Mouse (Mus musculus): Measurements from ENCODE around the gene Cit. TPM values are rescaled to one million over a fixed set of nuclear protein-coding genes. Genes with fewer than 3 reads are reported as not detected.

Cit gene
- polyA plus RNA-seq, 1 experiment from 2014 or later: 22.8 TPM

DNA sequence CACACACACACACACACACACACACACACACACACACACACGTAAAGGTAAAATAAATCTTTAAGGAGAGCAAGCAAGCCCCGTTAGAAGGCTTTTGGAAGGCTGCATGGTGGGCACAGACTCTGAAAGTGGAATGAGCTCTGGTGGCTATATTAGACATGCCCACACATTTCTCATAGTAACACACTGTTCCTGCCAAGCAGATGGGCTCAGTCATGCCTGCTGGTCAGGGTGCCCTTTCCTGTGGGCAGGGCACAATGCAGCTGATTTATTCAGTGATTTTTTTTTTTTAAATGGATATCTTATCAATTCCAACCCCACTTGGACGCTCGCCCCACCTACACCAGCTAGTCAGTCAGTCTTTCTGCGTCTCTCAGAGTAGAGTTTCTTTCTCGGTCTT, 109.0 kb downstream of the Cit start:
- Histone ChIP-seq H3K4me1 (no peaks in the 10 kb centered on the region), H3K36me3 (peaks cover 57% of the 10 kb centered on the region), H3K4me2 (no peak overlapping the region), H3K4me3 (no peak overlapping the region), H3K9me3 (no peaks in the 10 kb centered on the region), H3K27me3 (no peaks in the 10 kb centered on the region), H3K9ac (no peak overlapping the region), H3K27ac (no peak overlapping the region)
- 91% methylated on average over 6 of the region's 6 CpGs for WGBS
- no peak for ATAC-seq (ENCODE audit: insufficient number of reproducible peaks, low FRiP score, low TSS enrichment, low read depth)

DNA sequence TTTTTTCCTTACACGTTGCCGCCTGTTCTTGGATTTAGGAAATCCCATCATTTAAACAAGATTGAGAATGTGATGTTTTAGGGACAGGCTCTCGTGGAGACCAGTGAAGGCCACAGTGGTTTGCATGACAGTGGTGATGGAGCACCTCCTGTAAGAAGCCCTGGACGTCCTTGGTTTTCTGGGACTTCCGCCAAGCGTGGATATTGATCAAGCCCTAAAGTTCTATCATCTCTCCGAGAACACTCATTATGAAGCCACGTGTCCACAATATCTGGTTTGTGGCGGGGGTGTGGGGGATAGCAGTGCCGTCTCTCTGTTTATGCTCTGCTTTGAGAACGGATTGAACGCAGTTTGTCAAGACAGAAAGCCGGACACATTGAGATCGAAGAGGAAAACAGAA, 109.5 kb downstream of the Cit start:
- no peaks in the 10 kb centered on the region for H3K9me3 ChIP-seq
- H3K4me3 ChIP-seq: no peak overlapping the region
- no peak overlapping the region for H3K27ac ChIP-seq
- no peaks in the 10 kb centered on the region for H3K27me3 ChIP-seq
- no peak for ATAC-seq (ENCODE audit: insufficient number of reproducible peaks, low FRiP score, low TSS enrichment, low read depth)
- H3K36me3 ChIP-seq: peaks cover 56% of the 10 kb centered on the region
- WGBS: 96% methylated on average over 14 of the region's 14 CpGs
- H3K9ac ChIP-seq: no peak overlapping the region
- H3K4me1 ChIP-seq: no peaks in the 10 kb centered on the region
- H3K4me2 ChIP-seq: no peak overlapping the region

DNA sequence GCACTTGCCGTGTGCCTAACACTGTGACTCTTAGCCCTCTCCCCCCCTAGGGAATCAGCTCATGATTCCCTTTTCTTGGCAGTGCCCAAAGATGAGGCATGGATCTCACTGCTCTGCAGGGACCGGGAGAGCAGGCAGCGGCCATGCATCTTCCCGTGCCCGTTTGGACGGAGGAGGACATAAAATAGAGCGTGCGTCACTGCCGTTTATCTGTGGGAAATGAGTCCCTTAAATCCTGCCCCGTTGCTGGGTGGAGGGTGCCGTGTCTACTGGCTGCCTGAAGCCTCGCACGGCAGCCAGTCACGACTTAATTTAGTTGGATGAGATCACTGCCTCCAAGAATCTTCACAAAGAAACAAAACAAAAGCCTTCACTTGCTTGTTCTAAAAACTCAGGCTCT, 110.1 kb downstream of the Cit start:
- H3K4me2 ChIP-seq: no peak overlapping the region
- H3K9me3 ChIP-seq: no peaks in the 10 kb centered on the region
- no peaks in the 10 kb centered on the region for H3K27me3 ChIP-seq
- 94% methylated on average over 14 of the region's 14 CpGs for whole genome bisulfite sequencing
- no peak overlapping the region for H3K27ac ChIP-seq
- ATAC-seq (ENCODE audit: insufficient number of reproducible peaks, low FRiP score, low TSS enrichment, low read depth): no peak
- no peak overlapping the region for H3K9ac ChIP-seq
- peaks cover 56% of the 10 kb centered on the region for H3K36me3 ChIP-seq
- no peaks in the 10 kb centered on the region for H3K4me1 ChIP-seq
- no peak overlapping the region for H3K4me3 ChIP-seq

GRCm38 (mm10) chr5:115956048-115956447, 111.0 kb downstream of the Cit start:
- Histone ChIP-seq H3K9me3 (no peaks in the 10 kb centered on the region), H3K36me3 (peaks cover 51% of the 10 kb centered on the region), H3K27me3 (no peaks in the 10 kb centered on the region), H3K4me3 (no peak overlapping the region), H3K9ac (no peak overlapping the region), H3K4me1 (no peaks in the 10 kb centered on the region), H3K4me2 (no peak overlapping the region), H3K27ac (no peak overlapping the region)
- WGBS: 96% methylated on average over 14 of the region's 14 CpGs
- ATAC-seq (ENCODE audit: insufficient number of reproducible peaks, low FRiP score, low TSS enrichment, low read depth): no peak

- 98% methylated on average over 6 of the region's 6 CpGs for whole genome bisulfite sequencing
- ATAC-seq (ENCODE audit: insufficient number of reproducible peaks, low FRiP score, low TSS enrichment, low read depth): no peak
- H3K4me3 ChIP-seq: no peak overlapping the region
- peaks cover 44% of the 10 kb centered on the region for H3K36me3 ChIP-seq
- no peaks in the 10 kb centered on the region for H3K27me3 ChIP-seq
- H3K4me1 ChIP-seq: no peaks in the 10 kb centered on the region
- H3K4me2 ChIP-seq: no peak overlapping the region
- no peak overlapping the region for H3K9ac ChIP-seq
- no peak overlapping the region for H3K27ac ChIP-seq
- H3K9me3 ChIP-seq: no peaks in the 10 kb centered on the region
These were observed 112.1 kb downstream of the Cit start for GRCm38 (mm10) chr5:115957177-115957576.

DNA sequence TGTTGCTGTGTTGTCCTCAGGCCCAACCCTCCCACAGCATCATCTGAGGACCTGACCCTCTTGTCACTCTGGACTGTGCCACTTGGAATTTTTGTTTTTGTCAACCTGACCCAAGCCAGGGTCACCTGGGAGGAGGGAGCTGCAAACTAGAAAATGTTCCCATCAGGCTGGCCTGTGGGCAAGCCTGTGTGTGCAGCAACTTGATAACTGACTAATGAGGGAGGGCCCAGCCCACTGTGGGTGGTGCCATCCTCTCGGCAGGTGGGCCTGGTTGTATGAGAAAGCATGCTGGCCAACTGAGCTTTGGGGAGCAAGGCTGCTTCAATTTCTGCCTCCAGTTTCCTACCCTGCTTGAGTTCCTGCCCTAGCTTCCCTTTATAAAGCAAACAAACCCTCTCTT, 113.3 kb downstream of the Cit start:
- H3K4me2 ChIP-seq: no peak overlapping the region
- no peak overlapping the region for H3K9ac ChIP-seq
- H3K27me3 ChIP-seq: no peaks in the 10 kb centered on the region
- H3K4me3 ChIP-seq: no peak overlapping the region
- WGBS: 65% methylated on average over 1 of the region's 1 CpGs
- no peaks in the 10 kb centered on the region for H3K9me3 ChIP-seq
- ATAC-seq (ENCODE audit: insufficient number of reproducible peaks, low FRiP score, low TSS enrichment, low read depth): no peak
- no peaks in the 10 kb centered on the region for H3K4me1 ChIP-seq
- no peak overlapping the region for H3K27ac ChIP-seq
- H3K36me3 ChIP-seq: peaks cover 34% of the 10 kb centered on the region

GRCm38 (mm10) chr5:115958814-115959213, 113.7 kb downstream of the Cit start:
- Histone ChIP-seq H3K4me1 (no peaks in the 10 kb centered on the region), H3K4me2 (no peak overlapping the region), H3K27me3 (no peaks in the 10 kb centered on the region), H3K36me3 (peaks cover 30% of the 10 kb centered on the region), H3K9ac (no peak overlapping the region), H3K27ac (no peak overlapping the region), H3K4me3 (no peak overlapping the region), H3K9me3 (no peaks in the 10 kb centered on the region)
- no peak for ATAC-seq (ENCODE audit: insufficient number of reproducible peaks, low FRiP score, low TSS enrichment, low read depth)
- WGBS: 88% methylated on average over 11 of the region's 11 CpGs

GRCm38 (mm10) chr5:115961809-115962208, 116.7 kb downstream of the Cit start:
- no peaks in the 10 kb centered on the region for H3K9me3 ChIP-seq
- no peaks in the 10 kb centered on the region for H3K27me3 ChIP-seq
- no peak overlapping the region for H3K9ac ChIP-seq
- H3K4me1 ChIP-seq: no peaks in the 10 kb centered on the region
- H3K4me3 ChIP-seq: no peak overlapping the region
- WGBS: 90% methylated on average over 9 of the region's 9 CpGs
- ATAC-seq (ENCODE audit: insufficient number of reproducible peaks, low FRiP score, low TSS enrichment, low read depth): no peak
- H3K4me2 ChIP-seq: no peak overlapping the region
- no peak overlapping the region for H3K27ac ChIP-seq
- H3K36me3 ChIP-seq: peaks cover 9% of the 10 kb centered on the region; the same call in 1 of the 2 replicates

DNA sequence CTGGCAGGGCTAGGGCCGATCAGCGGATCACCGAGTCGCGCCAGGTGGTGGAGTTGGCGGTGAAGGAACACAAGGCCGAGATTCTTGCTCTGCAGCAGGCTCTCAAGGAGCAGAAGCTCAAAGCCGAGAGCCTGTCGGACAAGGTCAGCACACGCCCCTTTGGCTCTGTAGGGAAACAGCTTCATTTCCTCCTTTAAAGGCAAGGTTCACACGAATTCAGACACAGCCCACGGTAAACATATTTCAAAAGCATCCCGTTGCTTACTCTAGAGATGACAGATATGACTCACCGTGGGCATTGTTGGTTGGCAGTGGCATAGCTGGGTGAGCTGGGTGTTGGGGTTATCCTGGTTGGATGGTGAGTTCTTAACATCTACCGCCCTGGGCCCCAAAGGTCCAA, 126.2 kb downstream of the Cit start:
- Histone ChIP-seq H3K4me3 (no peak overlapping the region), H3K27ac (no peak overlapping the region), H3K36me3 (peaks cover 19% of the 10 kb centered on the region), H3K9me3 (no peaks in the 10 kb centered on the region), H3K27me3 (no peaks in the 10 kb centered on the region), H3K4me2 (no peak overlapping the region), H3K4me1 (no peaks in the 10 kb centered on the region), H3K9ac (no peak overlapping the region)
- 84% methylated on average over 15 of the region's 15 CpGs for WGBS
- no peak for ATAC-seq (ENCODE audit: insufficient number of reproducible peaks, low FRiP score, low TSS enrichment, low read depth)

- Histone ChIP-seq H3K4me1 (0 out of 2 replicates have a peak, but pooled peaks cover 2% of the 10 kb centered on the region), H3K9me3 (no peaks in the 10 kb centered on the region), H3K4me3 (no peak overlapping the region), H3K27ac (no peak overlapping the region), H3K36me3 (peaks cover 19% of the 10 kb centered on the region), H3K4me2 (no peak overlapping the region), H3K9ac (no peak overlapping the region), H3K27me3 (no peaks in the 10 kb centered on the region)
- no peak for ATAC-seq (ENCODE audit: insufficient number of reproducible peaks, low FRiP score, low TSS enrichment, low read depth)
- 83% methylated on average over 10 of the region's 10 CpGs for WGBS
These were observed 130.6 kb downstream of the Cit start for GRCm38 (mm10) chr5:115975672-115976071.

GRCm38 (mm10) chr5:115976446-115976845, 131.4 kb downstream of the Cit start:
- Histone ChIP-seq H3K9ac (no peak overlapping the region), H3K27ac (no peak overlapping the region), H3K27me3 (no peaks in the 10 kb centered on the region), H3K4me2 (no peak overlapping the region), H3K4me1 (0 out of 2 replicates have a peak, but pooled peaks cover 2% of the 10 kb centered on the region), H3K36me3 (peaks cover 17% of the 10 kb centered on the region), H3K4me3 (no peak overlapping the region), H3K9me3 (no peaks in the 10 kb centered on the region)
- WGBS: 94% methylated on average over 5 of the region's 5 CpGs
- no peak for ATAC-seq (ENCODE audit: insufficient number of reproducible peaks, low FRiP score, low TSS enrichment, low read depth)

- no peaks in the 10 kb centered on the region for H3K27me3 ChIP-seq
- H3K4me3 ChIP-seq: no peak overlapping the region
These were observed 132.2 kb downstream of the Cit start for GRCm38 (mm10) chr5:115977266-115977665.

DNA sequence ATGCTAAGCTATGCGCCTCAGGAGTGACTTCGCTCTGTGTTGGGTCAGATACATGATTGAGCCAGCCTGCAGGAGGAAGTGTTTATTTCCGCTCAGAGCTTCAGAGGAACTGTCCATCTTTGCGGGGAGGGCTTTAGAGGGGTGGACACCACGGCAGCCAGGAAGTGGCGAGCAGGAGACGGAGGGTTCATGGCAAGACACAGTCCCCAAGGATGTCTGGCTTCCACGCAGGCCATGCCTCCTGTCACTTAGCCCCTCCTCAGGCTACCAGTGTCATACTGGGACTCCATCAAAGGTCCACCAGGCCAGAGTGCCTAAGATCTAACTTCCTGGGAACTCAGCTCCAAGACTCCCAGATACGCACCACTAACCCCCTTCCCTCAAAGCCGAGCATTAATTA, 132.7 kb downstream of the Cit start:
- H3K9me3 ChIP-seq: no peaks in the 10 kb centered on the region
- no peak for ATAC-seq (ENCODE audit: insufficient number of reproducible peaks, low FRiP score, low TSS enrichment, low read depth)
- no peak overlapping the region for H3K4me2 ChIP-seq
- H3K27me3 ChIP-seq: no peaks in the 10 kb centered on the region
- no peak overlapping the region for H3K27ac ChIP-seq
- H3K4me1 ChIP-seq: peaks cover 8% of the 10 kb centered on the region; the same call in 1 of the 2 replicates
- H3K36me3 ChIP-seq: peaks cover 28% of the 10 kb centered on the region
- no peak overlapping the region for H3K4me3 ChIP-seq
- 70% methylated on average over 10 of the region's 10 CpGs for WGBS
- no peak overlapping the region for H3K9ac ChIP-seq

More at GRCm38 (mm10) chr5:115977266-115977665, 132.2 kb downstream of the Cit start:
- Histone ChIP-seq H3K9ac (no peak overlapping the region), H3K27ac (no peak overlapping the region), H3K36me3 (peaks cover 23% of the 10 kb centered on the region), H3K4me2 (no peak overlapping the region), H3K4me1 (peaks cover 3% of the 10 kb centered on the region; the same call in 1 of the 2 replicates), H3K9me3 (no peaks in the 10 kb centered on the region)
- WGBS: 49% methylated on average over 10 of the region's 10 CpGs
- ATAC-seq (ENCODE audit: insufficient number of reproducible peaks, low FRiP score, low TSS enrichment, low read depth): no peak

All from limb, embryonic 15.5 days (tissue).